Mouse (Mus musculus) olfactory bulb, adult 2 months (tissue): Measurements from ENCODE around the gene Phpt1. TPM values are rescaled to one million over a fixed set of nuclear protein-coding genes. Genes with fewer than 3 reads are reported as not detected.
A peak's percentile ranks its signal among the peaks of the same experiment; 100 is the strongest.

Experiments
- H3K27ac ChIP-seq: fragments of 200-500 bp; 2 replicates; pipeline ENCODE4 v1.5.1; 2012; ENCODE audit warnings: low read depth, low read length; ENCODE audit not compliant: insufficient read depth
- H3K4me1 ChIP-seq: fragments of 200-500 bp; 2 replicates; pipeline ENCODE4 v1.6.1; 2012; ENCODE audit warnings: low read length; ENCODE audit not compliant: control insufficient read depth, insufficient read depth
- H3K4me3 ChIP-seq: fragments of 200-500 bp; 2 replicates; pipeline ENCODE4 v1.5.1; 2012; ENCODE audit warnings: mild to moderate bottlenecking, low read depth, low read length, moderate library complexity; ENCODE audit not compliant: insufficient read depth
- CTCF ChIP-seq: fragments of 200-500 bp; IDR thresholded peaks from 2 replicates; pipeline ENCODE4 v1.5.1; 2012; ENCODE audit warnings: low read depth, mild to moderate bottlenecking, low read length, moderate library complexity; ENCODE audit not compliant: insufficient read depth
- POLR2A ChIP-seq: fragments of 200-500 bp; IDR thresholded peaks from 2 replicates; pipeline ENCODE4 v1.6.1; 2012; ENCODE audit warnings: mild to moderate bottlenecking, low read depth, low read length, moderate library complexity; ENCODE audit not compliant: insufficient read depth
- WGBS: fragments of 180-500 bp; shearing (Covaris S2); methylation state at CpG from one replicate; pipeline ENCODE4 v1.1.7; 2018; 5-methylcytosine and 5-hydroxymethylcytosine counted together
- polyA plus RNA-seq: library from polyadenylated mRNA; stranded (reverse); fragments of >200 nt; gene quantifications from 2 replicates; pipeline ENCODE4 v1.2.4, GENCODE M21; 2012; ENCODE audit warnings: low replicate concordance; ENCODE audit not compliant: missing spikeins, insufficient read depth, insufficient read length

The Phpt1 gene
- polyA plus RNA-seq, 1 experiment = not detected

DNA sequence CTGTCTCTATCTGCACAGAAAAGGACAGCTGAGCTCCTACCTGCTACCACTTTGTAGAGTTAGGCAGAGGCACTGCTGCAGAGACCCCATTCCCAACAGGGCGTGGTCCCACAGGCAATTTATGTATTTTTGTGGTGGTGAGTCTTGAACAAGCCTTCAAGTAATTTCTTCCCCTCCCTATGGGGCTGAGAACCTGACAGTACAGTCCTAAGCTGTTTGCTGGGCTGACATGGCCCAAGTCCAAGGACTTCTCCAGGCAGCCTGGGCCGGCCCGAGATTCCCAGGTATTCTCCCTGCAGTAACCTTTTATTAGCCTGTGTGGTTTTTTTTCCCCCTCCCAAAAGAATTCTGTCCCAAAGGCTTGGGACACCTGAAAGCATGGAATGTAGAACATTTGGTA is 9.1 kb upstream of the Phpt1 start:
- Histone ChIP-seq H3K4me3 (no peak overlapping the region), H3K4me1 (peaks cover 40% of the 10 kb centered on the region), H3K27ac (peak overlapping the region; percentile 72)
- WGBS = 84% methylated on average over 3 of the region's 3 CpGs
- TF ChIP-seq CTCF (no peak), POLR2A (no peak)

- 38% methylated on average over 4 of the region's 4 CpGs for WGBS
- TF ChIP-seq CTCF (no peak), POLR2A (no peak)
- Histone ChIP-seq H3K27ac (peak overlapping the region; percentile 72), H3K4me3 (no peak overlapping the region), H3K4me1 (peaks cover 42% of the 10 kb centered on the region)
Observed at GRCm38 (mm10) chr2:25583571-25583970, 8.5 kb upstream of the Phpt1 start.

- 65% methylated on average over 6 of the region's 6 CpGs for WGBS
- TF ChIP-seq POLR2A = no peak
- TF ChIP-seq CTCF = no peak
- Histone ChIP-seq H3K4me1 (peaks cover 47% of the 10 kb centered on the region), H3K4me3 (no peak overlapping the region), H3K27ac (peak overlapping the region; percentile 72)
Observed at GRCm38 (mm10) chr2:25583120-25583481, 8.1 kb upstream of the Phpt1 start.

- Histone ChIP-seq H3K27ac (peak overlapping the region; percentile 72), H3K4me3 (no peak overlapping the region), H3K4me1 (peaks cover 52% of the 10 kb centered on the region)
- TF ChIP-seq POLR2A (no peak), CTCF (no peak)
- WGBS = 39% methylated on average over 12 of the region's 12 CpGs
Observed at GRCm38 (mm10) chr2:25582466-25583119, 7.6 kb upstream of the Phpt1 start.

DNA sequence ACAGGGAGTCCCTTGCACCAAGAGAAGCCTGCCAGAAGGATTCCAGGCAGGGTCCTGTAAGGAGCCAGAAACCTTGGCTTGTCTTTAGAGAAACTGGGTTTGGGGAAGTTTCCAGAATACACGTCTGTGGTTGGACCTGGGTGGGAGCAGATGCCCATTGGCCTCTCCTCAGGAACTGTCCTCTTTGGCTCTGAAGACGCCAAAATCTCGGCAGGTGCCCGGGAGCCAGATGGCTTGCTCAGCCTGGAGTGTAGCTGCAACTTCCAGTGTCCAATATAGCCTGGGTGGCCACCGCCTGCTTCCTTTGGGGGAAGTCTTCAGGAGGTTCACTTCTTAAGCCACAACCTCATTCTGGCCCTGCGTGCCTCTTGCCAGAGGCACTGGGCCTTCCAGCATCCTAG is 6.9 kb upstream of the Phpt1 start:
- H3K4me1 ChIP-seq = peaks cover 59% of the 10 kb centered on the region
- no peak for TF ChIP-seq POLR2A
- WGBS = 17% methylated on average over 6 of the region's 6 CpGs
- H3K4me3 ChIP-seq = no peak overlapping the region
- peak overlapping the region; percentile 72 for H3K27ac ChIP-seq

- Histone ChIP-seq H3K27ac (peak within 1 kb of the TSS; percentile 72), H3K4me1 (peaks cover 62% of the 10 kb centered on the region), H3K4me3 (peak within 1 kb of the TSS; percentile 60)
- 2% methylated on average over 19 of the region's 19 CpGs for WGBS
- TF ChIP-seq POLR2A = no peak
- TF ChIP-seq CTCF = 0 out of 2 replicates have a peak, but pooled peaks have one; percentile 11
Observed at GRCm38 (mm10) chr2:25581294-25581864, 6.4 kb upstream of the Phpt1 start, which contains the start of gene Ajm1. Gene Ajm1 (minus strand): TSS chr2:25581757.

DNA sequence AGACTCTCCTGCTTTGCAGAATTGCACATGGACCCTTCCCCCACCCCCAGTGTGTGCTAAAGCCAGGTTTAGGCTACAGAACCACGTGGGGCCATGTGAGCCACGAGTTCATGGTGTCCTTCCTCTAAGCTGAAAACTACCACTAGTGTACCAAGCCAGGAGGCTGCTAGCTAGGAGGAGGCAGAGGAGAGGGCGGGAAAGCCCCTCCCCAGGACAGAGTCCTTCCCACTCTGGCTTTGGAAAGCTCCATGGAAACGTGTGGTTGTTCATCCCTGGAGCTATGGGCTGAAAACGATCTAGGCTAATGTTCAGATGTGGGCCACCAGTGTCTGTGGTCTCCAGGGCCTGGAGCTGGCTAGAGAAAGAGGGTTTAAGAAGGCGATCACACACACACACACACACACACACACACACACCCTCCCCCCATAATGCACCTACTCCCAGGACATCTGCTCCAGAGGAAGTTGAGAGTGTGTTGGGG is 5.6 kb upstream of the Phpt1 start:
- peaks cover 68% of the 10 kb centered on the region for H3K4me1 ChIP-seq
- 12% methylated on average over 6 of the region's 6 CpGs for WGBS
- H3K27ac ChIP-seq = peak overlapping the region; percentile 69; the same call in 1 of the 2 replicates
- peak overlapping the region; percentile 60 for H3K4me3 ChIP-seq
- TF ChIP-seq POLR2A = no peak

DNA sequence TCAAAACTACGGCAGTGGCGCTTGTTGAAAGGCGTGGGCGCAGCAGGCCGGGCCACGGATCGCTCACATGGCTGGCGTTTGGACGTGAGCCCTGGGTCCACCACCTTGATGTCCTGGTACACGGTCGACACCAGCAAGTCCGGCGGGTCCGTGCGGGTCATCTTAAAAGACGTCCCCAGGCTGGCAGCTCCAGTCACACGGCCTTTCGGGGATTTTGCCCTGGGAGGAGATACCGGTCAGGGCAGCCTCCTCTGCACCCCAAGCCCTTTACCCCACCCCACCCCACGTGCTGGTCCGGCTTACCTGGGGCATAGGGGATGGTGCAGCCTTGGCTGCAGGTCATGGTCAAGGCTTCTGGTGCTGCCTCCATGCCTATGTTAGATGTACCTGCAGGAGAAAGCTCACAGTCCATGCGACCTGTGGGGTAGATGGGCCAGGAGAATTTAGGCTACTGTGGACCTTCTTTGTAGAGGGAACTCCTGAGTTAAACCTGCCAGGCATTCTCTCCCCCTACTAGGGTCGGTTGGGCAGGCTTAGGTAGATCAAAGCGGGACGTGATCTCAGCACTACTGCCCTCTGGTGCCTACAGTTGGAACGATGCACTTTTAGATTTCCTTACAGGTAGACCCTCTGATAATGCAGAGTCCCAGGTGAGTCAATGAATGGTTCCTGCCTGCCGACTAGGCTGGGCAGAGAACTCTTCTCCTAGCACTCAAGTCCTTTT is 4.9 kb upstream of the Phpt1 start:
- Histone ChIP-seq H3K4me3 (no peak overlapping the region), H3K4me1 (peaks cover 69% of the 10 kb centered on the region), H3K27ac (no peak overlapping the region)
- WGBS = 24% methylated on average over 27 of the region's 27 CpGs
- TF ChIP-seq POLR2A = no peak
